Mouse (Mus musculus): ENCODE measurements around the gene Bace2. TPM values are rescaled to one million over a fixed set of nuclear protein-coding genes. Genes with fewer than 3 reads are reported as not detected.

The Bace2 gene
- 1 to 10 TPM; 3.6 to 5.1 TPM for total RNA-seq (2021)
- long read RNA-seq, full-length matches to known transcripts: 4 of 6 reads
- long read RNA-seq, partial matches to known transcripts: 2 of 6 reads
- long read RNA-seq, other reads (novel, unspliced or antisense): 0 of 6 reads

- peak; percentile 54 to 58 for DNase-seq (ENCODE audit: low spot score in 2 of 2)
Observed at GRCm38 (mm10) chr16:97356499-97357187, at the start of gene Bace2. TSS of gene Bace2 (plus strand) at chr16:97356742.

GRCm38 (mm10) chr16:97307594-97307993, 48.9 kb upstream of the Bace2 start:
- DNase-seq (ENCODE audit: low spot score in 2 of 2): no peak

DNA sequence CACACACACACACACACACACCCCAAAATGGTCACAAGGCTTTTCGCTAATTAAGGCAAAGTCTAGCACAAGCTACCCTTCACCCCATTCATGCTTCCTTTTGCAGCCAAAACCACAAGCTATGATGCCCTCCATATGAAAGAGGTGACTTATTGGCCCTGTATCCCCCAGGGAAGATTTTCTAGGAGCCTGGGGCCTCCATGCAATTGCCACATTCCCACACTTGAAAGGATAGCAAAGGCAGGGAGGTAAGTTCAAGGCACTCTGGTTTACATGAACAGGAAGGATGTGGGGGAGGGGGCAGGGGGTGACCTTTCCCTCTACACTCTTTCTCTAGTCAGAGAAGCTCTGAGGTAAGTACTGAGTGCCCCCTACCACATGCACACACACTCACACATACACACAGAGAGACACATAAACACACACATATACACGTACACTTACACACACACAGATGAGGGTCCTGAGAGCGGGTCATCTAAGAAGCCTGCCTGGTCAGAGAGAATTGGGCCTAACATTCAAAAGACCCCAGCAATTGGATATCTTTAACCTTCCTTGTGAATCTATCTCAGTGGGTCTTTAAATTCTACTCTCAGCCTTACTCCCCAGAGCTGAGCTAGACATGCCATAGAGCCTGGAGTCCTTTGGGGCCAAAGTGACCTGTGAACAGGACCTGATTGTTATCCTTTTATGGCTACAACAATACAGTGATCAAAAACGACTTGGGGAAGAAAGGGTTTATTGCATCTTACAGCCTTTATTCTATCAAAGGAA, 46.6 kb upstream of the Bace2 start:
- no peak for DNase-seq (ENCODE audit: low spot score in 2 of 2)

DNA sequence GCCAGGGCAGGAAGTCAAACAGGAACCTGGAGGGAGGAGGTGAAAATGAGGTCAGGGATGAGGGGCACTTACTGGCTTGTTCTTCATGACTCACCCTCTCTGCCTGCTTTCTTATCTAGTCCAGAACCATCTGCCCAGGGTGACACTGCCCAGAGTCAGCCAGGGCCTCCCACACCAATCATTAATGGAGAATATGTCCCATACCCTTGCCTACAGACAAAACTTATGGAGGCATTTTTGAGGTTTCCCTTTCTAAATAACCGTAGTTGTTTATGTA, 46.0 kb upstream of the Bace2 start:
- DNase-seq (ENCODE audit: low spot score in 2 of 2): no peak

DNA sequence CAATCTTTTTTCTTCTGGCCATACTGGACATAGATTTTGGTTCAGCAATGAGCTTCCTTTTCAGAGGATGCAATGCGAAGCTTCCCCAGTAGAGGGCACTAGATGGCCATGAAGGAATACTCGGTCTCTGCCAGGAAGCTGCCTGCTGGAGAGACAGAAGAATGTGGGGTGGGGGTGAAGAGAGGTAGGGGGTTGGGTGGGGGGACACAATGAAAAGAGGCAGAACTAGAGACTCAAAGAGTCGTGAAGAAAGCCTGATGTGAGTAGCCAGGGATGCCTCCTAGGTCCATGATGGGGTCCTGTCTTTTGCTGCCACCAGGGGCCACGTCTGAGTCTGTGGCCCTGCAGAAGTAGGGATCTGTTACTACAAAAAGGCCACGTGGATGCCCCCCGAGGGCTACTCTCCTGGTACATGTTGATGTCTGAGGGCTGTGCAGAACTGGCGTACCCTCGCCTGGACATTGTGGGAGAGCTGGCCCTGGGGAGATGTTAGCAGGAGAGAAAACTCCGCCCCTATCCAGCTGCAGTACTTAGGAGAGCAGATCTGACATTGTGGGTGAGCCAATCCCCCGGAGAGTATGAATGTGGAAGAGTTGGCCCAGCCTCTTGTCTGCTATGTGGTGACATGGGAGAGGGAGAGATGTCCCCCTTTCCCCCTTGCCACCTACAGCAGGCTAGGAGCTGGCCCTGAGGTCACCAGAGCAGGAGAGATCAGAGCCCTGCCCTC, 43.4 kb upstream of the Bace2 start:
- peak; percentile 90 for DNase-seq (ENCODE audit: low spot score in 2 of 2)

DNA sequence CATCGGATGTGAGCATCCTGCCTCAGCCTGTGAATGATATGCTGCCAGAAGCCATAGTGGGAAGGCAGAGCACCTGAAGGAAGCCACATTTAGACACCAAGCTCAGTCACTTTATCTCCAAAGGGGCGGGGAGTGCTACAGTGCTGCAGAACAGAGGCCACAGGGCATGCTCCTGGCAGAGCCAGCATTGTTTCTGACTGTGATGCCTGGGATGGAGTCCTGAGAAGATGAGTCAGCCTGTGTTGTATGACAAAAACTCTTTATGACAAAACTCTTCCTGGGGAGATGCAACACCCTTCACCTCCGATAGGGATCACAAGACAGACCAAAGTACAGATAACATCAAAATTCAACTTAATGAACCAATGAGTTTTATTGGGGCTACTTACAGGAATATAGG, 35.0 kb upstream of the Bace2 start:
- no peak for DNase-seq (ENCODE audit: low spot score in 2 of 2)

GRCm38 (mm10) chr16:97322604-97323003, 33.9 kb upstream of the Bace2 start:
- DNase-seq (ENCODE audit: low spot score in 2 of 2): no peak

DNA sequence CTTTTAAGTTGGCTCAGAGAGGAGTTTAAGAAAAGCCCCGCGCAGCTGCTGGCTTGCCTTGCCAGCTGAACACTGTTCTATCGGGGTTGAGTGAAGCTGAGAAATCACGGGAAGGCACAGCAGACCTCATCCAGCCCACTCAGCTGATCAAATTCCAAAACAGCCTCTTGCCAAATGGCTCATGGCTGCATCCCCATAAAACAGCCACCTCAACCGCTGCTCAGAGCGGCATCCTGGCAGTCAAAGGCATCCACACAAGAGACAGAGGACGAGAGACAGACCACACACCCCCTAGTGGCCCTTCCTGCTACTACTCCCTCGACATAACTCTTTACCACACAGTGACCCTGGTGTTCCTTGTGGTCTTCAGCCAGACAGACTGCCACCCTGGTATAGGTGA, 30.6 kb upstream of the Bace2 start:
- peak; percentile 56 to 61 for DNase-seq (ENCODE audit: low spot score in 2 of 2)

- no peak for DNase-seq (ENCODE audit: low spot score in 2 of 2)
Observed at GRCm38 (mm10) chr16:97328602-97329001, 27.9 kb upstream of the Bace2 start.

DNA sequence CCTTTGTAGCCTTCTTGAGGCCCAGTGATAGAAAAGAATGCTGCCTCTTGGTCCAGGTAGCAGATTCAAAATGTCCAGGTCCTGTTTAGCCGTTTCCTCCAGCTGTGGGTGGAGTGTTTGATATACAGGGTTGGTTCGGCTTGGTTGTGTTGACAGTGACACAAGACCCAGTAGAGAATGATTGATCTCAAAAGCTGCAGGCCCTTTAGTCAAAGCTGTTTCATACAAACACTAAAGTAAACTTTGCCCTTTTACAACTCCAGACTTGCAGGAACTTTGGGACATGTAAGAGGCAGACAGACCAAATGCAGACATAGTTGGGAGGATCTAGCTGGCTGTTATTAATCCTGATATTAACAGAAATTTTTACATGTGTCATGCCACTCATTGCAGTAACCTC, 3.5 kb upstream of the Bace2 start:
- no peak for DNase-seq (ENCODE audit: low spot score in 2 of 2)

GRCm38 (mm10) chr16:97354632-97355031, 1.9 kb upstream of the Bace2 start:
- no peak for DNase-seq (ENCODE audit: low spot score in 2 of 2)

DNA sequence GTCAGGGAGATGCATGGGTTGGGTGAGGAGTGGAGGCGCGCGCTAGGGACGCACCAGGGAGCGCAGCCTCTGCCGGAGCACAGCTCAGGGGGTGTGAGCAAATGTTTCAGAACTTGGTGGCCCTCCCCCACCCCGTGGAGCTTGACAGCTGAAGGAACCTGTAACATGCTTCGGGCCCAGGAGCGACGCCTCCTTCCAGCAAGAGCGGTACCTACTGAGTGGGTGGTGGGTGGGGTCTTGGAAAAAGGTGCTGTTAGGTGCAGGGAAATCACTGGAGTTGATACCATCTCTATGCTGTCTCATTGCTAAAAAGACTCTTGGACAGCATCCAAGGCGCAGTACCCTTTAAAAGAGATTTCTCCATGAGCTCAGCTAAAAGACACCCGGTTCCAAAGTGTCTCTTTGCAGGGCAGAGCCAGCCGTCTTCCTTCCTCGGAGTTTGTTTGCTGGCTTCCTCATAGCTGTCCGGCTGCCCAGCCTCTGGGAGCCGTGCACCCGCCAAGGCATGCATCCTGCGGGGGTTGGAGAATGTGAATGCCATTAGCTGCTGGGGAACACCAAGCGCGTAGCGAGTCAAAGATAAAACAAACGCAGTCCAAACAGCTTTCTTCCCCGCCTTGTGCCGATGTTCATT, 763 bp downstream of the Bace2 start:
- peak; percentile 28 to 31 for DNase-seq (ENCODE audit: low spot score in 2 of 2)

DNA sequence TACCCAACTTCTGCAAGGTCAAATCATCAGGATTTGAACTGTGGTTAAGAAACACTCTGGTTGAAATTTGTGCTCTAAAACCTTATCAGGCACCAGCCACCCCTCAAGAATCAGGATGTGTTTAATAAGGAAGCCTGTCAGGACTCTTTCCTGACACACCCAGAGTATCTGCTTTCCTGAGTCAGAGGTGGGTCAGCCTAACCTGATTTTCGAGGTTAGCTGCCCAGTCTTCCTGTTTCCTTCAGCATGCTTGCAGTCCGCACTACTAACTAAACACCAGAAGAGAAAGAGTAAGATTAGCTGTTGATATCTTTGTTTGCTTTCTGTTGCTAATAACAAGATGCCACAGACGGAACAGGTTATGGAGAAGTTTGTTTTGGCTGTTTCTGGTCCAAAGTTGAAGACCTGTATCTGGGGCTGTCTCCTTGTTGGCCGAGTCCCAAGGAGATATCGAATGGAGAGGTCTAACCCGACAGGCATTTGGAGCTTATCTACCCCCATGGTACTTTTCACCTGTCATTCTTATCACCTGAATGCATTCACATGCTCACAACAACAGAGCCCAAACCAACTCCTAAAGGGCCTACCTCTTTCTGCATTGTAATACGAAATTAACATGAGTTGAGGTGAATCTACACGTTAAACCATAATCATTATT, 5.8 kb downstream of the Bace2 start:
- no peak for DNase-seq (ENCODE audit: low spot score in 2 of 2)

GRCm38 (mm10) chr16:97366141-97366540, 9.6 kb downstream of the Bace2 start:
- DNase-seq (ENCODE audit: low spot score in 2 of 2): no peak

- no peak for DNase-seq (ENCODE audit: low spot score in 2 of 2)
Observed at GRCm38 (mm10) chr16:97370258-97370657, 13.7 kb downstream of the Bace2 start.

- no peak for DNase-seq (ENCODE audit: low spot score in 2 of 2)
Observed at GRCm38 (mm10) chr16:97387955-97388354, 31.4 kb downstream of the Bace2 start.

- DNase-seq (ENCODE audit: low spot score in 2 of 2): no peak
Observed at GRCm38 (mm10) chr16:97391289-97391688, 34.7 kb downstream of the Bace2 start.

DNA sequence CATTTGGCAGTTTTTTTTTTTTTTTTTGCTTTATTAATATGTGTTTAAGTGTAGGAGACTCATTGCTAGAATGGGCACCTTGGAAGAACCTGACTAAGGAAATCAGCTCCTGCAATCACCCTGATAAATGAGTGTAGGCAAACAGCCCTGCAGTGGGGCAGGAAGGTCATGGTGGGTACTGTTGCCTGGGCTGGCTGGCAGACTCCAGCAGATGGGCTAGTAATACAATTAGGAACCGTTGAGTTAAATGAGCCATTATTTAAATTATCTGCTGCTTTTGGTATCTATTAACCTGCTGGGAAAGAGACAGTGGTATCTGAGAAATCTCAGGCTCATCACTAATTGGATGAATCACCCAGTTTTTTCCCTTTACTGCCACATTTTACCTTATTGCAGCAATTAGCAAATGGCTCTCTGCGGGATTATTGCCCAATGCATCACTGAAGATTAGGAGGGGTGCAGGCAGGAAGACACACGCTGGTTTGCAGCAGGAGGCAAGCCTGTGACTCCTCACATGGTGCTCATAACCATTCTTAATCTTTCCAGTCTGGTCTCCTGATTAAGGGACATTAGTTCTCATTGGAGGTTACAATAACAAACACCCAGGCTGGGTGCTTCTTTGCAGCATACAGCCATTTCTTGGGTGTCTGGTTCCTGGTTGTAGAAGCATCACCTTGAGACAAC, 35.3 kb downstream of the Bace2 start:
- no peak for DNase-seq (ENCODE audit: low spot score in 2 of 2)

- DNase-seq (ENCODE audit: low spot score in 2 of 2): no peak
Observed at GRCm38 (mm10) chr16:97396436-97396835, 39.9 kb downstream of the Bace2 start.

DNA sequence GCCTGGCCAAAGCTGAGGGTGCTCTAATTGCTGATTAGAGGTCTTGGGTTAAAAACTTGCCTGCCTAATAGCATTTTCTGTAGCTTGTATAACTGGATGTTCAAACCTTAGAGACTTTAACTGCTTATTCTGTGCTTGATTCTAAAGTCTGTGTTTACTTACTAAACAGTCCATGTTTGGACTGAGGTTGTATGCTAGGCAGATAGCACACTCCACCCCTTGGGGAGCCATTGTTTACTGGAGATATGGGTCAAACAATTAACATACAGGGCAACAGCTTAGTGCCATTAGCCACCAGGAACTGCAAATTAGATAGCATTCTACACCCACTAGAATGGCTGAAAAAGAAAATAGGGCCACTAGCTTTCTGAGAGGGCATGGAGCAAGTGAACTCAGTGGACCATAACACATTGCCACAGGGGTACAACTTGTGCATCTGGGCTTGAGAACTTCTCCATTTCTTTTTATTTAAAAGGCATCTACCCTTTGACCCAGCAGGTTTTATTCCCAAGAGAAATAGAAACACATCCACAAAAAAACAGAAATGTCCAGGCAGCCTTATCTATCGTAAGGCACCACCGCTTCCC, 41.5 kb downstream of the Bace2 start:
- DNase-seq (ENCODE audit: low spot score in 2 of 2): no peak

Measured in layer of hippocampus, postnatal 10 days (tissue).